Mouse (Mus musculus) kidney, postnatal 14 days (tissue): ENCODE data around the gene Bnip1.

Experiments
- DNase-seq: peaks from one replicate; pipeline ENCODE4 v3.0.0; 2022; ENCODE audit warnings: mixed read lengths

Gene Bnip1

DNA sequence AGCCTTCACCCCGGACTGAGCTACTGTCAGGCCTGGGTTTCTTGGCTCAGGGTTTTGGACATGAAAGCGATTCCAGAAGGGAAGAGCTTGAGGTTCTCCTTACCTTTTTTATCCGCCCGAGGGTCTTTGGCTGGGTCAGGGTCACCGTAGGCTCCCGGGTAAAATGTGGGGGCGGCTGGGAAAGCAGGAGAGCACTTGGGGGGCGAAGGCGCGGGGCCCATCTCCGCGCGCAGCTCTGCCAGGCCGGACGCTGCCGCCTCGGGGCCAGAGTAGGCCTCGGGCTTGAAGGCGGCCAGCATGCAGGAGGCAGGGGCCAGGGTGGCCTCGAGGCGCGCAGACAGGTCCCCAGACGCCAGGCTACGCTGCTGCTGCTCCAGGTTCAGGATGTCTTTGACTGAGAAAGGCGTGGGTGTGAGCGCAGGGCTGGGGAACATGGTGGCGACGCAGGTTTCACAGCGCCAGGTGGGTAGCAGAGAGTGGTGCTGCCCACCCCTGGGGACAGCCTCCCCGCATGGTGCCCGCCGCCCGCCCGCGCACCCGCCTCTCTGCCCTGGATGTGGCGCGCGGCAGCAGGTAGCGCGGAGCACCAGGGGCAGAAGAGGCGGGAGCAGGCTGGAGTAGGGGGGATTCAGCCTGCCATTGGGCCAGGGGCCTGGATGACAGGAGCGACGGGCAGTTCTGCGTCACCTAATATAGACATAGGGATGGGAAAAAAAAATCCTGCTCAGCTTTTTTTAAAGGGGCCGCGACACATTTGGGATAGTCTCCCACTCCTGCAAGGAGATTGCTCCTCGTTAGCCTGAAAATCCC lies 60.3 kb downstream of the Bnip1 start:
- no peak for DNase-seq

DNA sequence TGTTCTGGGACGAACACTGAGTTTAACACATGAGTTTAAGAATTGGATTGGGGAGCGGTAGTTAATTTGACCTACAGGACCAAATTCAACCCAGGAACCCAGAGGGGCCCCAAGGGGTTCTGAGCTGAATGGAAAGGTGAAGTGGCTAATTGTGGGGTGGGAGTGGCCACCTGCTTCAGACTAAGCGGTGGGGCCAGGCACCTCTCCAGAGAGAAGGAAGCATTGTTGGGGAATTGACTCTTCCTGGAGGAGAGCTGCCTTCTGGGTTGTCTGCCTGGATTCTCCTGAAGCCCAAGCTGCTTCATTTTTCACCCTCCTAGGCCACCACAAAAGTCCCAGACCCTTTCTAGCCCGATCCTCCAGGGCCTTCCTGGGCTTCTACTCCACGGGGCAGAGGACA lies 61.1 kb downstream of the Bnip1 start:
- no peak for DNase-seq
